Mouse (Mus musculus) spleen, postnatal 14 days (tissue): ENCODE data around the gene Barx1.

ENCODE experiments used
- DNase-seq, 2 experiments: peaks; one replicate each; pipeline ENCODE4 v3.0.0; 2021 to 2022; ENCODE audit warnings: low spot score in 2 of 2

Gene Barx1

GRCm38 (mm10) chr13:48660221-48660734 lies 2.5 kb upstream of the Barx1 start:
- no peak for DNase-seq

GRCm38 (mm10) chr13:48660741-48661140 lies 2.1 kb upstream of the Barx1 start:
- no peak for DNase-seq

- DNase-seq: no peak
Measured at GRCm38 (mm10) chr13:48661561-48661960, 1.2 kb upstream of the Barx1 start.

- no peak for DNase-seq
Measured at GRCm38 (mm10) chr13:48663211-48663987, 601 bp downstream of the Barx1 start.

GRCm38 (mm10) chr13:48663988-48664339 lies 1.2 kb downstream of the Barx1 start:
- no peak for DNase-seq

GRCm38 (mm10) chr13:48664916-48665655 lies 2.3 kb downstream of the Barx1 start:
- no peak for DNase-seq

- DNase-seq: no peak
Measured at GRCm38 (mm10) chr13:48665656-48666597, 3.1 kb downstream of the Barx1 start.

GRCm38 (mm10) chr13:48667461-48667860 lies 4.7 kb downstream of the Barx1 start:
- no peak for DNase-seq

GRCm38 (mm10) chr13:48668091-48668975 lies 5.5 kb downstream of the Barx1 start:
- no peak for DNase-seq

- DNase-seq: no peak
Measured at GRCm38 (mm10) chr13:48668976-48669534, 6.3 kb downstream of the Barx1 start.

- DNase-seq: no peak
Measured at GRCm38 (mm10) chr13:48672312-48672840, 9.6 kb downstream of the Barx1 start.

GRCm38 (mm10) chr13:48674609-48675008 lies 11.8 kb downstream of the Barx1 start:
- no peak for DNase-seq

- DNase-seq: no peak
Measured at GRCm38 (mm10) chr13:48679351-48679750, 16.6 kb downstream of the Barx1 start.

GRCm38 (mm10) chr13:48686666-48687065 lies 23.9 kb downstream of the Barx1 start:
- no peak for DNase-seq

- DNase-seq: no peak
Measured at GRCm38 (mm10) chr13:48691991-48692390, 29.2 kb downstream of the Barx1 start.

- DNase-seq: no peak
Measured at GRCm38 (mm10) chr13:48694090-48695064, 31.6 kb downstream of the Barx1 start.

GRCm38 (mm10) chr13:48706385-48706951 lies 43.7 kb downstream of the Barx1 start:
- no peak for DNase-seq

GRCm38 (mm10) chr13:48712675-48713074 lies 49.9 kb downstream of the Barx1 start:
- no peak for DNase-seq

GRCm38 (mm10) chr13:48716075-48716474 lies 53.3 kb downstream of the Barx1 start:
- no peak for DNase-seq
